Mouse (Mus musculus) kidney, adult 2 months (tissue): ENCODE measurements at regions not wholly inside any gene's neighbourhood (a gene's known extent, or its start where the extent isn't known, plus 50 kb on each side); places are given as distances from the start of the nearest gene placed in this dataset.
A peak's percentile ranks its signal among the peaks of the same experiment; 100 is the strongest.

Experiments used
- DNase-seq: peaks from one replicate; pipeline ENCODE4 v3.0.0; 2021
- H3K27ac ChIP-seq: fragments of 200-500 bp; 2 replicates; pipeline ENCODE4 v1.5.1; 2012; ENCODE audit warnings: low read depth, low read length, control low read depth, inconsistent platforms; ENCODE audit not compliant: insufficient read depth
- H3K27me3 ChIP-seq: fragments of 200-500 bp; replicated peaks from 2 replicates; pipeline ENCODE4 v1.6.1; 2012; ENCODE audit warnings: mild to moderate bottlenecking, moderate library complexity, low read length, inconsistent platforms; ENCODE audit not compliant: control insufficient read depth, insufficient read depth
- H3K36me3 ChIP-seq: fragments of 200-500 bp; 2 replicates; pipeline ENCODE4 v1.6.1; 2012; ENCODE audit warnings: mild to moderate bottlenecking, moderate library complexity, low read length, inconsistent platforms; ENCODE audit not compliant: control insufficient read depth, insufficient read depth
- H3K4me1 ChIP-seq: fragments of 200-500 bp; 2 replicates; pipeline ENCODE4 v1.6.1; 2011; ENCODE audit warnings: low read length; ENCODE audit not compliant: control insufficient read depth, insufficient read depth
- H3K4me3 ChIP-seq: fragments of 200-500 bp; 2 replicates; pipeline ENCODE4 v1.5.1; 2011; ENCODE audit warnings: mild to moderate bottlenecking, low read depth, low read length, control low read depth; ENCODE audit not compliant: insufficient read depth
- CTCF ChIP-seq: fragments of 200-500 bp; conservative IDR thresholded peaks from 2 replicates; pipeline ENCODE4 v1.5.1; 2011; ENCODE audit warnings: low read depth, mild to moderate bottlenecking, control low read depth, low read length, moderate library complexity, mixed read lengths; ENCODE audit not compliant: insufficient read depth, insufficient read length
- POLR2A ChIP-seq: fragments of 200-500 bp; IDR thresholded peaks from one replicate; pipeline ENCODE4 v1.6.1; 2011; ENCODE audit warnings: low read depth, low read length, control low read depth
- WGBS: fragments of 180-500 bp; shearing (Covaris S2); methylation state at CpG from one replicate; pipeline ENCODE4 v1.1.7; 2018; 5-methylcytosine and 5-hydroxymethylcytosine counted together

DNA sequence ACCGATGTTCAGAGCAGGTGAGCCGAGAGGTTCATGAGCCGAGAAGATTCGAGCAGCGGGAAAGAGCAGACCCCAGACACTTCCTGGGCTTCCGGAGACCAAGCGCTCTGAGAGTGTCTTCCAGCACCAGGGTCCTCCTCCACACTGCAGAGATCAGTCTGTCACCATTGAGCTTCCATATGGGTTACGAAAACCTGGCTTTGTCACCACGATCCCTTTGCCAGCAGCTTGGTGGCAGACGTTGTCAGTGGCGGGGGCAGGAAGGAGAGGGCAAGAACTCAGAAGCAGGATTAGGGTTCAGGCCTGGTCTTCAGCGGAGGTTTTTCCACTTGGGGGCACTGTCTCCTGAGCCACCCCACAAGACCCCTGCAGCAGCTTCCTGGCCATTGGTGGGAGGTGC lies 288.5 kb downstream of the Ptpru start:
- no peak for DNase-seq
- TF ChIP-seq POLR2A (no peak), CTCF (no peak)
- H3K36me3 ChIP-seq: no peaks in the 10 kb centered on the region
- H3K27ac ChIP-seq: no peak overlapping the region
- no peaks in the 10 kb centered on the region for H3K27me3 ChIP-seq
- H3K4me3 ChIP-seq: no peak overlapping the region
- WGBS: 68% methylated on average over 12 of the region's 12 CpGs
- H3K4me1 ChIP-seq: no peaks in the 10 kb centered on the region

GRCm38 (mm10) chr4:131558513-131558912 lies 279.6 kb downstream of the Ptpru start:
- no peak overlapping the region for H3K27ac ChIP-seq
- no peak for TF ChIP-seq POLR2A
- no peak for TF ChIP-seq CTCF
- H3K4me3 ChIP-seq: no peak overlapping the region
- no peak for DNase-seq
- no peaks in the 10 kb centered on the region for H3K4me1 ChIP-seq
- no peaks in the 10 kb centered on the region for H3K27me3 ChIP-seq
- 86% methylated on average over 5 of the region's 5 CpGs for WGBS
- no peaks in the 10 kb centered on the region for H3K36me3 ChIP-seq

- WGBS: 54% methylated on average over 4 of the region's 4 CpGs
- Histone ChIP-seq H3K27me3 (no peaks in the 10 kb centered on the region), H3K4me3 (no peak overlapping the region), H3K36me3 (no peaks in the 10 kb centered on the region), H3K4me1 (no peaks in the 10 kb centered on the region), H3K27ac (no peak overlapping the region)
- no peak for DNase-seq
- TF ChIP-seq POLR2A (no peak), CTCF (no peak)
Measured at GRCm38 (mm10) chr4:131563851-131564250, 274.2 kb downstream of the Ptpru start.

- Histone ChIP-seq H3K4me1 (no peaks in the 10 kb centered on the region), H3K27me3 (no peaks in the 10 kb centered on the region), H3K27ac (no peak overlapping the region), H3K4me3 (no peak overlapping the region), H3K36me3 (no peaks in the 10 kb centered on the region)
- no peak for DNase-seq
- 73% methylated on average over 7 of the region's 7 CpGs for WGBS
- TF ChIP-seq CTCF (no peak), POLR2A (no peak)
Measured at GRCm38 (mm10) chr4:131565203-131565602, 272.9 kb downstream of the Ptpru start.

- no peak for DNase-seq
- H3K27me3 ChIP-seq: no peaks in the 10 kb centered on the region
- H3K4me1 ChIP-seq: no peaks in the 10 kb centered on the region
- H3K36me3 ChIP-seq: no peaks in the 10 kb centered on the region
- WGBS: 62% methylated on average over 2 of the region's 2 CpGs
- H3K4me3 ChIP-seq: no peak overlapping the region
- H3K27ac ChIP-seq: no peak overlapping the region
- no peak for TF ChIP-seq POLR2A
- no peak for TF ChIP-seq CTCF
Measured at GRCm38 (mm10) chr4:131567241-131567640, 270.8 kb downstream of the Ptpru start.

DNA sequence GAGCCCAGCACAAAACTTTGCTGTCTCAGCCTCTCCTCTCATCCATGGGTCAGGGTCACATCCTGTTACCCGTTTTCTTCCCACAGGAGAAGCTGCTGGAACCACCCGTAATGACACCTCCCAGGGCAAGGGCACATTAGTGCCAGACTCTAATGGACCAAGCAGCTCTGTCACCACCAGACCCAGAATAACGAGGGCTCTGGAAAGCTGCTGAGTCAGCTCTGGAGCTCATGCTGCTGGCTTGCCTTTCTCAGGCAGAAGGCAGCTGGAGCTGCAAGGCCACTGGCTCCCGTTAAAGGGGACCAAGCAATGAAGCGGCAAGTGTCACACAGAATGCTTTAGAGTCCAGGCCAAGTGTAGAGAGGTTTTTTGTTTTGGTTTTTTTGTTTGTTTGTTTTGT lies 268.9 kb downstream of the Ptpru start:
- DNase-seq: no peak
- TF ChIP-seq POLR2A (no peak), CTCF (no peak)
- no peak overlapping the region for H3K4me3 ChIP-seq
- no peaks in the 10 kb centered on the region for H3K4me1 ChIP-seq
- no peaks in the 10 kb centered on the region for H3K36me3 ChIP-seq
- H3K27me3 ChIP-seq: no peaks in the 10 kb centered on the region
- no peak overlapping the region for H3K27ac ChIP-seq
- 22% methylated on average over 5 of the region's 5 CpGs for WGBS

- no peak for TF ChIP-seq CTCF
- TF ChIP-seq POLR2A: no peak
- no peaks in the 10 kb centered on the region for H3K4me1 ChIP-seq
- H3K4me3 ChIP-seq: no peak overlapping the region
- H3K36me3 ChIP-seq: no peaks in the 10 kb centered on the region
- H3K27me3 ChIP-seq: no peaks in the 10 kb centered on the region
- DNase-seq: no peak
- no peak overlapping the region for H3K27ac ChIP-seq
- WGBS: 65% methylated on average over 4 of the region's 4 CpGs
Measured at GRCm38 (mm10) chr4:131577571-131577970, 260.5 kb downstream of the Ptpru start.

GRCm38 (mm10) chr4:131585946-131586345 lies 252.1 kb downstream of the Ptpru start:
- WGBS: 31% methylated on average over 3 of the region's 3 CpGs
- Histone ChIP-seq H3K4me3 (no peak overlapping the region), H3K27ac (no peak overlapping the region), H3K4me1 (peaks cover 6% of the 10 kb centered on the region; the same call in 1 of the 2 replicates), H3K36me3 (no peaks in the 10 kb centered on the region), H3K27me3 (no peaks in the 10 kb centered on the region)
- TF ChIP-seq CTCF (no peak), POLR2A (no peak)
- peak; percentile 53 for DNase-seq
